Mouse (Mus musculus) heart, adult 2 months (tissue): ENCODE data around the gene Atp13a5. TPM values are rescaled to one million over a fixed set of nuclear protein-coding genes. Genes with fewer than 3 reads are reported as not detected.

Source experiments
- DNase-seq, 2 experiments: peaks; one replicate each; pipeline ENCODE4 v3.0.0; 2021
- H3K27ac ChIP-seq: fragments of 200-600 bp; 2 replicates; pipeline ENCODE4 v1.8.1; 2022
- H3K27me3 ChIP-seq: fragments of 200-500 bp; 2 replicates; pipeline ENCODE4 v1.6.1; 2012; ENCODE audit warnings: mild to moderate bottlenecking, low read length, inconsistent platforms, mixed read lengths; ENCODE audit not compliant: control insufficient read depth, insufficient read depth
- H3K36me3 ChIP-seq: fragments of 200-500 bp; 2 replicates; pipeline ENCODE4 v1.6.1; 2012; ENCODE audit warnings: low read length, inconsistent platforms; ENCODE audit not compliant: control insufficient read depth, insufficient read depth
- H3K4me1 ChIP-seq: fragments of 200-500 bp; 2 replicates; pipeline ENCODE4 v1.6.1; 2011; ENCODE audit warnings: low read length; ENCODE audit not compliant: control insufficient read depth, insufficient read depth
- H3K4me3 ChIP-seq: fragments of 200-600 bp; 2 replicates; pipeline ENCODE4 v1.8.1; 2022
- H3K79me2 ChIP-seq: fragments of 200-500 bp; replicated peaks from 2 replicates; pipeline ENCODE4 v1.6.1; 2012; ENCODE audit warnings: mild to moderate bottlenecking, inconsistent platforms, low read length, moderate library complexity, mixed read lengths; ENCODE audit not compliant: control insufficient read depth, insufficient read depth
- H3K9ac ChIP-seq: fragments of 200-500 bp; 2 replicates; pipeline ENCODE4 v1.6.1; 2012; ENCODE audit warnings: low read depth, mild to moderate bottlenecking, control low read depth, inconsistent platforms, low read length, mixed read lengths
- CTCF ChIP-seq: fragments of 200-600 bp; IDR thresholded peaks from 2 replicates; pipeline ENCODE4 v1.8.1; 2022; ENCODE audit warnings: antibody characterized with exemption, mild to moderate bottlenecking, moderate library complexity
- EP300 ChIP-seq: fragments of 200-500 bp; IDR thresholded peaks from 2 replicates; pipeline ENCODE4 v1.6.1; 2011; ENCODE audit warnings: low read depth, low read length, control low read depth; ENCODE audit not compliant: insufficient read depth
- POLR2A ChIP-seq: fragments of 200-500 bp; IDR thresholded peaks from 2 replicates; pipeline ENCODE4 v1.6.1; 2011; ENCODE audit warnings: mild to moderate bottlenecking, low read depth, low read length, control low read depth; ENCODE audit not compliant: insufficient read depth
- WGBS: fragments of 180-500 bp; shearing (Covaris S2); methylation state at CpG from one replicate; pipeline ENCODE4 v1.1.7; 2018; 5-methylcytosine and 5-hydroxymethylcytosine counted together
- intact Hi-C: fragments of 180-260 bp; cut with DNase I; formaldehyde crosslinking; loops from one replicate; pipeline ENCODE4 v1.15.1; 2025
- polyA plus RNA-seq: library from polyadenylated mRNA; depleted of rRNA; stranded (reverse); fragments of >200 nt; gene quantifications from 2 replicates; pipeline ENCODE4 v1.2.3, GENCODE M21; 2012
- total RNA-seq, 2 experiments: library from RNA; stranded (reverse); gene quantifications; 2 replicates each; pipeline ENCODE4 v1.2.3; 2021

The Atp13a5 gene
- total and polyA plus RNA-seq, 3 experiments = 0.04 TPM; not detected in 2

GRCm38 (mm10) chr16:29331351-29332044 lies 47.0 kb downstream of the Atp13a5 start:
- Histone ChIP-seq H3K9ac (no peak overlapping the region), H3K27ac (no peak overlapping the region), H3K36me3 (no peaks in the 10 kb centered on the region), H3K4me1 (no peaks in the 10 kb centered on the region), H3K27me3 (no peaks in the 10 kb centered on the region), H3K79me2 (no peaks in the 10 kb centered on the region), H3K4me3 (no peak overlapping the region)
- TF ChIP-seq EP300 (no peak), CTCF (no peak), POLR2A (no peak)
- intact Hi-C loops = no loop called here
- WGBS = 82% methylated on average over 3 of the region's 3 CpGs
- no peak for DNase-seq

GRCm38 (mm10) chr16:29330948-29331347 lies 47.6 kb downstream of the Atp13a5 start:
- intact Hi-C loops = no loop called here

GRCm38 (mm10) chr16:29329213-29329612 lies 49.3 kb downstream of the Atp13a5 start:
- WGBS = 64% methylated on average over 2 of the region's 2 CpGs
- H3K27ac ChIP-seq = no peak overlapping the region
- no peaks in the 10 kb centered on the region for H3K79me2 ChIP-seq
- no peak for DNase-seq
- no peak overlapping the region for H3K4me3 ChIP-seq
- intact Hi-C loops = no loop called here
- no peaks in the 10 kb centered on the region for H3K4me1 ChIP-seq
- H3K9ac ChIP-seq = no peak overlapping the region
- no peak for TF ChIP-seq EP300
- TF ChIP-seq POLR2A = no peak
- TF ChIP-seq CTCF = no peak
- H3K27me3 ChIP-seq = no peaks in the 10 kb centered on the region
- no peaks in the 10 kb centered on the region for H3K36me3 ChIP-seq

More at GRCm38 (mm10) chr16:29330948-29331347, 47.6 kb downstream of the Atp13a5 start:
- Histone ChIP-seq H3K27ac (no peak overlapping the region), H3K79me2 (no peaks in the 10 kb centered on the region), H3K27me3 (no peaks in the 10 kb centered on the region), H3K9ac (no peak overlapping the region), H3K36me3 (no peaks in the 10 kb centered on the region), H3K4me1 (no peaks in the 10 kb centered on the region), H3K4me3 (no peak overlapping the region)
- 52% methylated on average over 5 of the region's 5 CpGs for WGBS
- TF ChIP-seq POLR2A (no peak), EP300 (no peak), CTCF (no peak)
- no peak for DNase-seq

GRCm38 (mm10) chr16:29327910-29328309 lies 50.6 kb downstream of the Atp13a5 start:
- intact Hi-C loops = no loop called here
- 49% methylated on average over 3 of the region's 3 CpGs for WGBS
- Histone ChIP-seq H3K27me3 (no peaks in the 10 kb centered on the region), H3K4me3 (no peak overlapping the region), H3K79me2 (no peaks in the 10 kb centered on the region), H3K27ac (no peak overlapping the region), H3K36me3 (no peaks in the 10 kb centered on the region), H3K9ac (no peak overlapping the region), H3K4me1 (no peaks in the 10 kb centered on the region)
- TF ChIP-seq EP300 (no peak), POLR2A (no peak), CTCF (no peak)
- DNase-seq = no peak

- intact Hi-C loops = no loop called here
- no peak overlapping the region for H3K27ac ChIP-seq
- DNase-seq = no peak
- no peaks in the 10 kb centered on the region for H3K79me2 ChIP-seq
- 86% methylated on average over 7 of the region's 7 CpGs for WGBS
- TF ChIP-seq POLR2A (no peak), CTCF (no peak), EP300 (no peak)
- no peaks in the 10 kb centered on the region for H3K27me3 ChIP-seq
- H3K9ac ChIP-seq = no peak overlapping the region
- no peaks in the 10 kb centered on the region for H3K4me1 ChIP-seq
- H3K4me3 ChIP-seq = no peak overlapping the region
- H3K36me3 ChIP-seq = no peaks in the 10 kb centered on the region
These were observed 53.2 kb downstream of the Atp13a5 start for GRCm38 (mm10) chr16:29325233-29325919.

GRCm38 (mm10) chr16:29320717-29321116 lies 57.8 kb downstream of the Atp13a5 start:
- no peak overlapping the region for H3K27ac ChIP-seq
- no peak overlapping the region for H3K9ac ChIP-seq
- TF ChIP-seq CTCF (no peak), POLR2A (no peak), EP300 (no peak)
- no peak overlapping the region for H3K4me3 ChIP-seq
- no peaks in the 10 kb centered on the region for H3K36me3 ChIP-seq
- intact Hi-C loops = no loop called here
- DNase-seq = no peak
- no peaks in the 10 kb centered on the region for H3K27me3 ChIP-seq
- 70% methylated on average over 3 of the region's 3 CpGs for WGBS
- no peaks in the 10 kb centered on the region for H3K79me2 ChIP-seq
- H3K4me1 ChIP-seq = no peaks in the 10 kb centered on the region
